Comparison of ENCODE assay signal across 24 mouse cellular contexts in genomic region chr11:68346099-68346498, GRCm38 (mm10). TPM values are rescaled to one million over a fixed set of nuclear protein-coding genes. Genes with fewer than 3 reads are reported as not detected.
A peak's percentile ranks its signal among the peaks of the same experiment; 100 is the strongest.
DNase-seq lines count a peak whose midpoint lies in the region; ATAC-seq and TF ChIP-seq lines count a peak whose summit lies in the region.
"Had no signal": no experiment of that assay in that cellular context is flagged by ENCODE, and none has a peak within 500 bp of the region (broad histone marks: within the 10 kb centered on the region; RNA-seq: fewer than 3 reads in every experiment).

No protein-coding gene starts in this region.

- no peaks in the 10 kb centered on the region for H3K27me3 ChIP-seq in lung, embryonic 14.5 days (ENCODE audit: insufficient read depth, low read length)
- H3K27me3 ChIP-seq: embryonic facial prominence, embryonic 12.5 days; forebrain, embryonic 13.5 days; Patski had no signal

- 0 out of 2 replicates have a peak, but pooled peaks cover 3% of the 10 kb centered on the region for H3K9me3 ChIP-seq in lung, embryonic 14.5 days (ENCODE audit: low read depth, low read length)
- H3K9me3 ChIP-seq: embryonic facial prominence, embryonic 10.5 days; embryonic facial prominence, embryonic 12.5 days; forebrain, embryonic 13.5 days; G1E had no signal

- DNase-seq in heart, adult 11 months, result peak; percentile 73
- DNase-seq in heart, adult 9 months (ENCODE audit: low spot score in 2 of 2), result no peak
- DNase-seq in lung, embryonic 14.5 days, result peak; percentile 15
- DNase-seq in lung, postnatal 14 days, result no peak
- peak; percentile 50 for DNase-seq in lung, postnatal 10 days
- peak; percentile 53 for DNase-seq in lung, postnatal 36 days
- no peak for DNase-seq in urinary bladder, adult 2 months (ENCODE audit: low spot score)
- no peak for DNase-seq in thymus, postnatal 0 days (ENCODE audit: low spot score)
- DNase-seq: adrenal gland, adult 8-10 months; adrenal gland, postnatal 14 days; adrenal gland, postnatal 36 days; B cell, adult 2 months; cerebellum, adult 11-12 months; cerebellum, adult 2 months; cerebellum, adult 9-10 months; cerebellum, postnatal 10 days; cerebellum, postnatal 25 days had no signal

- no peaks in the 10 kb centered on the region for H3K36me3 ChIP-seq in lung, embryonic 14.5 days (ENCODE audit: insufficient read depth)
- H3K36me3 ChIP-seq: embryonic facial prominence, embryonic 10.5 days; embryonic facial prominence, embryonic 12.5 days; G1E had no signal

- peaks cover 9% of the 10 kb centered on the region; the same call in 1 of the 2 replicates for H3K4me1 ChIP-seq in lung, embryonic 14.5 days (ENCODE audit: insufficient read depth)

- TF ChIP-seq CTCF in lung, embryonic 14.5 days (IDR thresholded peaks at IDR 0.05; ENCODE audit: low read depth), result no peak

- H3K9ac ChIP-seq in lung, embryonic 14.5 days, result no peak overlapping the region
- H3K9ac ChIP-seq: embryonic facial prominence, embryonic 12.5 days; forebrain, embryonic 13.5 days had no signal

- H3K27ac ChIP-seq in lung, embryonic 14.5 days (ENCODE audit: low read depth), result no peak overlapping the region
- H3K27ac ChIP-seq: embryonic facial prominence, embryonic 10.5 days; embryonic facial prominence, embryonic 12.5 days had no signal

- 75% methylated on average over 5 of the region's 5 CpGs for WGBS in lung, embryonic 14.5 days

- no peak overlapping the region for H3K4me2 ChIP-seq in lung, embryonic 14.5 days
- H3K4me2 ChIP-seq: embryonic facial prominence, embryonic 12.5 days; forebrain, embryonic 13.5 days had no signal

- ATAC-seq in lung, embryonic 14.5 days (ENCODE audit: insufficient read depth), result no peak
- ATAC-seq: activated CD4-positive, CD25-positive, alpha-beta regulatory T cell, adult 4 months; CD4-positive, CD25-positive, alpha-beta regulatory T cell, adult 4 months; forebrain, embryonic 13.5 days; Patski had no signal

- no peak overlapping the region for H3K4me3 ChIP-seq in lung, embryonic 14.5 days (ENCODE audit: low read depth, low read length)
- H3K4me3 ChIP-seq: embryonic facial prominence, embryonic 10.5 days; embryonic facial prominence, embryonic 12.5 days; forebrain, embryonic 13.5 days had no signal

RNA-seq across cellular contexts. Expression of gene Ntn1, which starts 54.5 kb away (rescaled TPM):
- 2.5 and 3.2 TPM in 2 replicates for polyA plus RNA-seq in lung, embryonic 14.5 days (2014; fragmentation: Nextera tagmentation; extraction: Ambion mirVana)
- 17.7 and 25.2 TPM in 2 replicates for polyA plus RNA-seq in urinary bladder, adult 2 months (2012; rRNA removed)
- polyA plus RNA-seq in thymus, postnatal 0 days (2015; fragmentation: Nextera tagmentation; extraction: Ambion mirVana), result 3.4 and 4.4 TPM in 2 replicates
- polyA plus RNA-seq: G1E had no signal

Comparison
In these comparisons a context has a peak if more than half of its experiments do, and no peak if none do; other contexts are left out.
1. DNase-seq: peak in heart, adult 11 months (single experiment), lung, embryonic 14.5 days (single experiment), lung, postnatal 10 days (single experiment) and lung, postnatal 36 days (single experiment); none in heart, adult 9 months (0 of 2), lung, postnatal 14 days (single experiment), urinary bladder, adult 2 months (single experiment) and thymus, postnatal 0 days (single experiment).